Mouse (Mus musculus) kidney, embryonic 16.5 days (tissue): ENCODE data around the gene Psmb1. TPM values are rescaled to one million over a fixed set of nuclear protein-coding genes. Genes with fewer than 3 reads are reported as not detected.

Experiments used
- polyA plus RNA-seq: library from polyadenylated mRNA; unstranded; fragments of >200 nt; fragmentation: Nextera tagmentation; extraction: Ambion mirVana; gene quantifications from 2 replicates; pipeline ENCODE4 v1.2.1, GENCODE M21; 2015

Gene Psmb1
- polyA plus RNA-seq, 1 experiment from 2014 or later: 270 TPM

Other genes with a start within 250 kb of the Psmb1 start
- gene Dll1, start 122.9 kb downstream of the Psmb1 start, polyA plus RNA-seq: 34.4 and 36.9 TPM in 2 replicates
- gene Fam120b, start 103.5 kb downstream of the Psmb1 start, polyA plus RNA-seq: 31.4 and 32.4 TPM in 2 replicates
- gene Tbp, start 137 bp upstream of the Psmb1 start, polyA plus RNA-seq: 52.5 and 58.1 TPM in 2 replicates
- gene Pdcd2, start 27.6 kb upstream of the Psmb1 start, polyA plus RNA-seq: 44.5 and 45.4 TPM in 2 replicates
- gene Prdm9, start 64.6 kb upstream of the Psmb1 start, polyA plus RNA-seq: 2.1 and 2.7 TPM in 2 replicates
- gene Chd1, start 205.2 kb upstream of the Psmb1 start, polyA plus RNA-seq: 19.4 and 23.5 TPM in 2 replicates